Mouse (Mus musculus): ENCODE measurements at regions not wholly inside any gene's neighbourhood (a gene's known extent, or its start where the extent isn't known, plus 50 kb on each side); places are given as distances from the start of the nearest gene placed in this dataset.

- no peak for TF ChIP-seq EP300 (IDR thresholded peaks at IDR 0.05; ENCODE audit: low read depth)
- no peak for TF ChIP-seq CTCF (IDR thresholded peaks at IDR 0.05; ENCODE audit: low read depth)
- Histone ChIP-seq H3K9ac (replicated peaks) (no peak overlapping the region), H3K4me2 (ENCODE audit: low read depth) (no peak overlapping the region), H3K9me3 (ENCODE audit: control insufficient read depth, low read length) (no peaks in the 10 kb centered on the region), H3K27ac (no peak overlapping the region), H3K36me3 (replicated peaks; ENCODE audit: control insufficient read depth, insufficient read depth, low read depth) (no peaks in the 10 kb centered on the region), H3K4me1 (replicated peaks; ENCODE audit: control insufficient read depth in 2 of 2, insufficient read depth in 2 of 2, low read length in 1 of 2) (no peaks in the 10 kb centered on the region), H3K4me3 (ENCODE audit: insufficient read depth in 1 of 2, low read depth in 2 of 2, low read length in 2 of 2) (no peak overlapping the region), H3K27me3 (ENCODE audit: control insufficient read depth, insufficient read depth, low read length) (no peaks in the 10 kb centered on the region)
- no peak for DNase-seq (ENCODE audit: low read depth in 3 of 3, low spot score in 3 of 3)
- ATAC-seq (ENCODE audit: insufficient read depth), result no peak
- WGBS (ENCODE audit: insufficient replicate concordance), result 64% methylated on average over 2 of the region's 2 CpGs
Measured at GRCm38 (mm10) chr3:66695125-66695524, 286.1 kb upstream of the Rsrc1 start.

- H3K4me1 ChIP-seq (replicated peaks; ENCODE audit: control insufficient read depth in 2 of 2, insufficient read depth in 2 of 2, low read length in 1 of 2), result no peaks in the 10 kb centered on the region
- no peak overlapping the region for H3K4me2 ChIP-seq (ENCODE audit: low read depth)
- no peak overlapping the region for H3K4me3 ChIP-seq (ENCODE audit: insufficient read depth in 1 of 2, low read depth in 2 of 2, low read length in 2 of 2)
- no peak for DNase-seq (ENCODE audit: low read depth in 3 of 3, low spot score in 3 of 3)
- H3K27me3 ChIP-seq (ENCODE audit: control insufficient read depth, insufficient read depth, low read length), result no peaks in the 10 kb centered on the region
- TF ChIP-seq EP300 (IDR thresholded peaks at IDR 0.05; ENCODE audit: low read depth) (no peak), CTCF (IDR thresholded peaks at IDR 0.05; ENCODE audit: low read depth) (no peak)
- H3K9me3 ChIP-seq (ENCODE audit: control insufficient read depth, low read length), result no peaks in the 10 kb centered on the region
- H3K36me3 ChIP-seq (replicated peaks; ENCODE audit: control insufficient read depth, insufficient read depth, low read depth), result no peaks in the 10 kb centered on the region
- H3K9ac ChIP-seq (replicated peaks), result no peak overlapping the region
- WGBS (ENCODE audit: insufficient replicate concordance), result 71% methylated on average over 6 of the region's 6 CpGs
- no peak overlapping the region for H3K27ac ChIP-seq
- no peak for ATAC-seq (ENCODE audit: insufficient read depth)
Measured at GRCm38 (mm10) chr3:66695661-66696253, 285.4 kb upstream of the Rsrc1 start.

- no peak overlapping the region for H3K27ac ChIP-seq
- DNase-seq (ENCODE audit: low read depth in 3 of 3, low spot score in 3 of 3), result no peak
- H3K36me3 ChIP-seq (replicated peaks; ENCODE audit: control insufficient read depth, insufficient read depth, low read depth), result no peaks in the 10 kb centered on the region
- no peaks in the 10 kb centered on the region for H3K27me3 ChIP-seq (ENCODE audit: control insufficient read depth, insufficient read depth, low read length)
- no peak overlapping the region for H3K4me2 ChIP-seq (ENCODE audit: low read depth)
- no peaks in the 10 kb centered on the region for H3K4me1 ChIP-seq (replicated peaks; ENCODE audit: control insufficient read depth in 2 of 2, insufficient read depth in 2 of 2, low read length in 1 of 2)
- 48% methylated on average over 5 of the region's 5 CpGs for WGBS (ENCODE audit: insufficient replicate concordance)
- H3K9me3 ChIP-seq (ENCODE audit: control insufficient read depth, low read length), result no peaks in the 10 kb centered on the region
- ATAC-seq (ENCODE audit: insufficient read depth), result no peak
- TF ChIP-seq CTCF (IDR thresholded peaks at IDR 0.05; ENCODE audit: low read depth), result no peak
- TF ChIP-seq EP300 (IDR thresholded peaks at IDR 0.05; ENCODE audit: low read depth), result no peak
- no peak overlapping the region for H3K4me3 ChIP-seq (ENCODE audit: insufficient read depth in 1 of 2, low read depth in 2 of 2, low read length in 2 of 2)
- H3K9ac ChIP-seq (replicated peaks), result no peak overlapping the region
Measured at GRCm38 (mm10) chr3:66698083-66698482, 283.1 kb upstream of the Rsrc1 start.

GRCm38 (mm10) chr3:66705766-66706165 is 275.4 kb upstream of the Rsrc1 start:
- H3K9me3 ChIP-seq (ENCODE audit: control insufficient read depth, low read length), result no peaks in the 10 kb centered on the region
- TF ChIP-seq EP300 (IDR thresholded peaks at IDR 0.05; ENCODE audit: low read depth) (no peak), CTCF (IDR thresholded peaks at IDR 0.05; ENCODE audit: low read depth) (no peak)
- no peak overlapping the region for H3K4me2 ChIP-seq (ENCODE audit: low read depth)
- H3K27me3 ChIP-seq (ENCODE audit: control insufficient read depth, insufficient read depth, low read length), result no peaks in the 10 kb centered on the region
- DNase-seq (ENCODE audit: low read depth in 3 of 3, low spot score in 3 of 3), result no peak
- no peak overlapping the region for H3K27ac ChIP-seq
- H3K9ac ChIP-seq (replicated peaks), result no peak overlapping the region
- 43% methylated on average over 4 of the region's 4 CpGs for WGBS (ENCODE audit: insufficient replicate concordance)
- no peaks in the 10 kb centered on the region for H3K4me1 ChIP-seq (replicated peaks; ENCODE audit: control insufficient read depth in 2 of 2, insufficient read depth in 2 of 2, low read length in 1 of 2)
- no peak overlapping the region for H3K4me3 ChIP-seq (ENCODE audit: insufficient read depth in 1 of 2, low read depth in 2 of 2, low read length in 2 of 2)
- ATAC-seq (ENCODE audit: insufficient read depth), result no peak
- no peaks in the 10 kb centered on the region for H3K36me3 ChIP-seq (replicated peaks; ENCODE audit: control insufficient read depth, insufficient read depth, low read depth)

GRCm38 (mm10) chr3:66735468-66735867 is 245.7 kb upstream of the Rsrc1 start:
- Histone ChIP-seq H3K27me3 (ENCODE audit: control insufficient read depth, insufficient read depth, low read length) (no peaks in the 10 kb centered on the region), H3K4me1 (replicated peaks; ENCODE audit: control insufficient read depth in 2 of 2, insufficient read depth in 2 of 2, low read length in 1 of 2) (no peaks in the 10 kb centered on the region), H3K36me3 (replicated peaks; ENCODE audit: control insufficient read depth, insufficient read depth, low read depth) (no peaks in the 10 kb centered on the region), H3K9me3 (ENCODE audit: control insufficient read depth, low read length) (no peaks in the 10 kb centered on the region), H3K27ac (no peak overlapping the region), H3K4me2 (ENCODE audit: low read depth) (no peak overlapping the region), H3K9ac (replicated peaks) (no peak overlapping the region), H3K4me3 (ENCODE audit: insufficient read depth in 1 of 2, low read depth in 2 of 2, low read length in 2 of 2) (no peak overlapping the region)
- TF ChIP-seq EP300 (IDR thresholded peaks at IDR 0.05; ENCODE audit: low read depth) (no peak), CTCF (IDR thresholded peaks at IDR 0.05; ENCODE audit: low read depth) (no peak)
- no peak for ATAC-seq (ENCODE audit: insufficient read depth)
- DNase-seq (ENCODE audit: low read depth in 3 of 3, low spot score in 3 of 3), result no peak
- 54% methylated on average over 1 of the region's 1 CpGs for WGBS (ENCODE audit: insufficient replicate concordance)
